Mouse (Mus musculus) left cerebral cortex, adult 18-20 months (tissue): ENCODE data around the gene Foxb2. TPM values are rescaled to one million over a fixed set of nuclear protein-coding genes. Genes with fewer than 3 reads are reported as not detected.
"Not testable (repeated sequence)": the region's sequence is repeated elsewhere in the genome, so short reads cannot be mapped to it uniquely, and the experiment has no call there.

Source experiments
- DNase-seq, 2 experiments: peaks; one replicate each; pipeline ENCODE4 v3.0.0; 2021 to 2022; ENCODE audit warnings: low spot score in 2 of 2, mixed read lengths in 1 of 2
- long read RNA-seq, 2 experiments: library from polyadenylated mRNA; stranded (forward); transcript quantifications; one replicate each; pipeline ENCODE4 v2.0.0; 2021
- total RNA-seq, 2 experiments: library from RNA; stranded (reverse); gene quantifications; 2 replicates each; pipeline ENCODE4 v1.2.3; 2021

Foxb2 gene
- total RNA-seq, result not detected
- long read RNA-seq, experiment 1, result 0 reads
- long read RNA-seq, experiment 2, result 0 reads

- DNase-seq, result no peak
These were observed at the start of gene Foxb2 for GRCm38 (mm10) chr19:16873221-16873861. Foxb2 (minus strand) TSS chr19:16873805.

DNA sequence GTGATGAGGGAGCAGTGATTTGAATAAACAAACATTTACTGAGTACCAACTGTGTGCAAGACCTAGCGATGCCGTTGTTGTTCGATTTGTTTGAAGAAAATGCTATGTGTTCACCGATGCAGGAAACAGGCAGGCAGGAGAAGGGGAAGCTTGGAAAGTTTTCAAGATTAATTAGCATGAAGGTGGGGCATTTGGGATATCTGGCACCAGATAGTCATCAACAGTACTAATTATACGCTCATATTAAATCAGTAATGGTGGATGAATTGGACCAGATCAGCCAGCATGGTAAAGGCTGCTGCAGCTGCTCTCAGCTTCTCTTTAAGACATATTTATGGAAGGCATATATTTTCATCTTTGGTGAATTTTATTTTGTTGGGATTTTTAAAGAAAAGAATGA is 37.9 kb upstream of the Foxb2 start:
- DNase-seq, result no peak

- DNase-seq, result peak in 1 of 2 experiments; percentile 4
These were observed 29.5 kb upstream of the Foxb2 start for GRCm38 (mm10) chr19:16903106-16903505.

DNA sequence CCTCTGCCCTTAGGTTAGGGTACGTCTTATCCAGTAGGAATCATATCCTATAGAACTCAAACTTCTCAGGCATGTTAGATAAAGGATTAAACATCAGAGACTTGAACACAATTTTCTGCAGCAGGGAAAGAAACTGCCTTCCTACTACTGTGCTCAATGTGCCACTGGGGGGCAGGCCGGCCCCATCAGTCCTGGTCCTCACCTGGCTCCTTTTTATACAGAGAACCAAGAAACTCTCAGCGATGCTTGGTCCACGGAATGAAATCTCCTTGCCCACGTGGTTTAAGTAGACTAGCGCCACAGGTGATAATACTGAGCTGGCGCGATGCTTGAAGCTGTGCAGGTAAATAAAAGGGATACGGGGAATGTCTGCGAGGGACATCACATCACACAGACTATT is 26.1 kb upstream of the Foxb2 start:
- no peak for DNase-seq

DNA sequence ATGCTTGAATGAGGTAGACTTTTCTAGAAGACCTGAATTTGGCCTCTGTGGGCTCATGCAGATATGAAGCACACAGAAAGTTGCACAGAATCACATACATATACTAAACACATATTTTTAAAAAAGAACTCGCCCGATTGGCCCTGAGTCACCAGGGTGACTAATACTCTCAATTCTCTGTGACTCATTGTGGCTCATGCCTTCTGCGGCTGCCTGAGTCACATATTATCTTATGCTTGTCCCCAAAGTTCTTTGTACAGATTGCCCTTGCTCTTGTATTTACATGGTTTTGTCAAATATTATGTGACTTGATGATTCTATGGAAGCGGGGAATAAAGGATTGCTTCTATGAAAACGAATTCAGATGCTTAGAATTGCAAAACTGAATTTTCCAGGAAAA is 25.0 kb upstream of the Foxb2 start:
- peak in 1 of 2 experiments; percentile 9 for DNase-seq

DNA sequence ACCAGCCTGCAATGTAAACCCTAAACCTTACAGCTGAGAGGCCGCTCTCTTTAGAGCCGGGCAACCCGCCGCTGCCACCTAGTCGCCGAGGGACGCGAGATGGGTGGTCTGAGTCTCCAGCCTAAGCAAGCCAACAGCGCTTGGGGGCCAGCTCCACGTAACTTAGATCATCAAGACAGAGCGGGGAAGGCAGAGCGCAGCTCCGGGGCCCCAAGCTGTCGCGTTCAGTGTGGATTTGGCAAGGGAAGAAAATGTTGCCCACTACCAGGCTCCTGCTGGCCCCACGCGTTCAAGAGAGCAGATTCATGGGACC is 2.8 kb upstream of the Foxb2 start:
- no peak for DNase-seq

DNA sequence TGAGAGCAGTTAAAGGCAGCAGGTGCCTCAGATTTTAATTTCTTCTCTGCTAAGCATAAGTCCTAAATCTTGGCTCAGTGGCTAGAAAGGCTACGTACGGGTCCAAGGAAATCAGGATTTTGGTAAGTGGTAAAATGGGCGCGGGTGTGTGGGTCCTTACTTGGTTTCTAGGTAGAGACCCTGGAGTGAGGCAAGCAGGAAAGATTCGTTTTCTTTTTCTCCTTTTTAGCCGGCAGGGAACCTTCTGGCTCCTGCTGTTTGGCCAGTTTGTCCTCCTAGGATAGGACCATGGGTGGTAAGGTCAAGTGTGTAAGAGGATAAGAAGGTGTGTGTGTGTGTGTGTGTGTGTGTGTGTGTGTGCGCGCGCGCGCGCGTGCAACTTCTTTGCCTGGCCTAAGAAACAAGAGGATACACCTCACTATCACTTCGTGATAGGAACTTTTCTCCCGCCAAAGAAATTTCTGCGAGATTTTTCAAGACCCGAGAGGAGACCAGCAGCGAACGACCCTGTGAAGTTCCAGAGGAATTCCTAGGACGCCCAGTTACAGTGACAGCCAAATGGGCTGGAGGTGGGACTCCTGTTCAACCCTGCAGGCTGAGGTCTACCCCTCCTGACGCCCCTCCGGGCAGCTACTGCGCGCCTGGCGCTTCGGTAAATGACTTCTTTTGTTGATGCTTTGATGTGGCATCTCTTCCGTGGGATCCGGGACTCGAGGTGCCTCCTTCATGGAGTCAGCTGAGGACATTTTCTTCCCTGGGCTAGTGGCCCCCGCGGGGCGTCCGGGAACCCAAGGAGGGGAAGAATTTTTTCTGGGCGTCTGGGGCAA is 2.2 kb upstream of the Foxb2 start:
- DNase-seq, result no peak

DNA sequence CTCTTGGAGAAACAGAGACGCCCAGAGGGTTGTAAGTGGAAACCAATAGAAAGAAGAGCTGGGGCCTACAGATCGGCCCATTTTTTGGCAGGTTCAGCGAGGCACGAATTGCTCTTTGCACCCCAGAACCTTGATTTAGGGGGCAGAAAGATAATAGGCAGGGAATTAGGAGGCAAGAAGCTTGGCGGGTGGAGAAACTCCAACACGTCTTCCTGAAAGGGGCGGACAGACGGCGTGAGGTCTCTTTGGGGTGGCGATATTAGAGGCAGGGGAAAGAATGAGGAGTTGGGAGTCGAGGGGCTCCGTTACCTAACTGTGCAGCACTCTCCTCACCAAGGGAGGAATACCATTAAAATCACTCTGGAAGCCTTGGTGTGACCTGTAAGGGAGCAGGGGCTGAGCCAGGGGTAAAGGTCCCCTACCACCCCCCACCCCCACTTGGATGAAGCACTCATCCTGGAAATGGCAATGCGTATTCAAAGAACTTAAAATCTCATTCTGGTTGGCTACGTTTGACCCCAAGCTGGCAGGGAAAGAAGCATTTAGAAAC is 1.5 kb upstream of the Foxb2 start:
- no peak for DNase-seq

GRCm38 (mm10) chr19:16873942-16874861 is 597 bp upstream of the Foxb2 start:
- DNase-seq, result no peak

GRCm38 (mm10) chr19:16872331-16873180 is 1.0 kb downstream of the Foxb2 start:
- DNase-seq, result peak; percentile 18 to 40

DNA sequence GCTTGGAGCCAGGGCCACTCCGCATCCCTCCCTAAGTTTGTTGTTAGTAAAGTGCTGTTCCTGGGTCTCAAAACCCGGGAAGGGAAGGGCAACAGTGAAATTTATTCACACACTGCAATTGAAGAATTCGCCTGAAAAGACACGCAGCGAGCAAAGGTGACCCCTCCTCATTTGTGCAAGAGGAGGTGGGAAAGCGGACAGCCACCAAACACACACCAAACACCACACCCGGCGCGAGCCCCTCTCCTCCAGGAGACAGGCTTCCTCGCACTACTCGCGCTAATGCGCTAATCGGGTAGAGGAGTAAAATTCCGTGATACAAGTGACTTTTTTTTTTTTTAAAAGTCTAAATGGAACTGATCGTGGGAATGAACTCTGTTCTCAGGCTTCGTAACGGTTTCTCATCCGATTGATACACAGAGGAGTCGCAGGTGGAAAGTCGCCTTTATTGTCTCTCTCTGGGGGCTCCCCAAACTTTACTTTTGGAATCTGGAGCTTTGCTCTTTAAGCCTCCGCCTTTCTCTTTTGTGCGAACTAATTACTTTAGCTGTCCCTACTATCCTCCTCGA is 2.3 kb downstream of the Foxb2 start:
- DNase-seq, result no peak

DNA sequence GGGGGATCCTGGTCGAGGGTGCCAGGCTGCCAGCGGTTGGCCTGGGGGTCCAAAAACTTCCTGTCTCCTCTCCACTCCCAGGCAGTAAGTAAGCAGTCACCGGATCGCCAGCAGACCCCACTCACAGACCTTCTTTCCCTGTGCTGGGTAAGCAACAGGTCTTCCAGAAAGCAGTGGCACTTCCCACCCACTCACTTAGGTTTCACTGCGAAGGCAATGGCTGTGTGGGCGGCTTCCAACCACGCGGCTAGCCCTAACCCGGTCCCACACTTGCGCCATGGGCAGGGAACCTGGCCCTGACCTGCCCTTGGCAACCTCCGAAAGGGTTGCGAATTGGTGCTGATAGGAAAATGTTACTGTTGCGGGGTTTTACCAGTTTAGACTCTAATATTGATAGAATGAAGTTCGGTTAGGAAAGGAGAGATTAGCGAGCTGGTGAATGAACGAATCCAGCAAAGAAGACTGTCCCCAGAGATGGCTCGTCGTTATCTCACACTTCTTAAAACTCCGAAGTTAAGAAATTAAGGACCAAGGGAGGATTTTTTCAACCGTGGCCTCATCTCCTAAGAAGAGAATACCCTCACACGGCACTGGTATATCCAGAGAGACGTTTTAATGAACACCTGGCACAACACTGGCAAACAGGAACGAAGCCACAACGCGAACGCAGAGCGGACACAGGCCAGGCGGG is 3.0 kb downstream of the Foxb2 start:
- DNase-seq, result no peak

DNA sequence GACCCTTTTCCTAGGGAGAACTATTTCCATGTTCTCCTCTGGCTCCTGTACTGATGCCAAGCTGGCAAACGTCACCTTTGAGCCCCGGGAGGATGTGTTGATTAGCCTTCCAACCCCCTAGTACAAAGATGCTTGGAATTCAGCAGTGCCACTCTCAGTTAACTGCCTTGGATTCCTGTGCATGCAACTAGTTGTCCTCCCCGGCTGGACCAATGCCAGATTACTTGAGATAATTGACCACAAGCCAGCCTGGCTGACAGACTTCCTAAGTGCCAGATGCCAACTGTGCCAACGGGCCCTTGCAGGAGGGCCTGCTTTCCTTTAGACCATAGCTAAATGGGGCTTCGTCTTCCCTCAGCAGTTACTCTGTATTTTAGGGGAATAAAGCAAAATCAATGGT is 5.1 kb downstream of the Foxb2 start:
- no peak for DNase-seq

GRCm38 (mm10) chr19:16858646-16859045 is 15.0 kb downstream of the Foxb2 start:
- DNase-seq, result no peak

DNA sequence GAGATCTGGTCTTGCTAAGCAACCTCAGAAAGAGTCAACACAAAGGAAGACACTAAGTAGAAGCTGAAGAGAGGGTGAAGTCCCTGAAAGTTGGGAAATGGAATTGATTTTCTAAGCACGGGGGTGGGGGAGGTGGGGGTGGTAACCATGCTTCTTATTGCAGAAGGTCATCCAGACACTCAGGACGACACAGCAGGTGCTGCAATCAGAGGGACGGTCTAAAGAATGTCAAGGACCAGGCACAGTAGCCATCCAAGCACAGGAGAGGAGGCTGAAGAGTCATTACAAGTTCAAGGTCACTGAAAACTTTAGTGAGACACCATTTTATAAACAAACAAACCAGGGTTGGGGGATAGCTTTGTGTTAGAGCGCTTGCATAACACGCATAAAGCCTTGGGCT is 16.9 kb downstream of the Foxb2 start:
- no peak for DNase-seq

DNA sequence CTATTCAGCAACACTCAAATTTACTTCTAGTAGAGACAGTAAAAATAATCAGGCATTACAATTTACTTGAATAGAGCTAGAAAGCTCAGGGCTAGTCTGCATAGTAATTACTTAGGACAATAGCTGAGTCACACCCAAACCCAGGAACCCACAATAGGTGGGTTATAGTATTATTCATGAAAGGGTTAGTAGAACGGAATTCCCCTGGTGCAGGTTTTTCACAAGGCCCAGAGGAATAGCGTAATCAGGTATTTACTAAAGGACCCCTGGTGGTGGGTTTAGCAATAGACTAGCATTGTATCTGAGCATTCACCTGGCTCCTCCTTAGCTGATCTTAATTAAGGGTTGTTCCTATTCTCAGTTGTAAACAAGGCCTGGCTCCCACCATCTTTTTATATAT is 29.5 kb downstream of the Foxb2 start:
- not testable (repeated sequence) for DNase-seq

GRCm38 (mm10) chr19:16841516-16842249 is 31.9 kb downstream of the Foxb2 start:
- DNase-seq, result no peak

- DNase-seq, result no peak
These were observed 32.6 kb downstream of the Foxb2 start for GRCm38 (mm10) chr19:16841001-16841400.

- no peak for DNase-seq
These were observed 45.9 kb downstream of the Foxb2 start for GRCm38 (mm10) chr19:16827657-16828056.
